Mouse (Mus musculus): ENCODE results near the gene Gm49405. TPM values are rescaled to one million over a fixed set of nuclear protein-coding genes. Genes with fewer than 3 reads are reported as not detected.
"Not testable (repeated sequence)": the region's sequence is repeated elsewhere in the genome, so short reads cannot be mapped to it uniquely, and the experiment has no call there.

The Gm49405 gene
- total RNA-seq (2017): 1.8 and 2.3 TPM in 2 replicates

GRCm38 (mm10) chr19:4000119-4000900, at the start of gene Gm49405, which contains the start of gene Nudt8:
TSS of gene Gm49405 (plus strand) at chr19:4000626.
TSS of gene Nudt8 (plus strand) at chr19:4000580.
- peak; percentile 85 to 91 for ATAC-seq (replicated peaks in 1 of 2; ENCODE audit: insufficient read depth in 1 of 2, low FRiP score in 2 of 2, low TSS enrichment in 1 of 2, low read depth in 1 of 2, poor library complexity in 2 of 2, severe bottlenecking in 2 of 2)

GRCm38 (mm10) chr19:3951461-3951860, 49.0 kb upstream of the Gm49405 start:
- no peak for ATAC-seq (replicated peaks in 1 of 2; ENCODE audit: insufficient read depth in 1 of 2, low FRiP score in 2 of 2, low TSS enrichment in 1 of 2, low read depth in 1 of 2, poor library complexity in 2 of 2, severe bottlenecking in 2 of 2)

- ATAC-seq (replicated peaks in 1 of 2; ENCODE audit: insufficient read depth in 1 of 2, low FRiP score in 2 of 2, low TSS enrichment in 1 of 2, low read depth in 1 of 2, poor library complexity in 2 of 2, severe bottlenecking in 2 of 2): no peak
Measured at GRCm38 (mm10) chr19:3952099-3952498, 48.3 kb upstream of the Gm49405 start.

GRCm38 (mm10) chr19:3955033-3955432, 45.4 kb upstream of the Gm49405 start:
- no peak for ATAC-seq (replicated peaks in 1 of 2; ENCODE audit: insufficient read depth in 1 of 2, low FRiP score in 2 of 2, low TSS enrichment in 1 of 2, low read depth in 1 of 2, poor library complexity in 2 of 2, severe bottlenecking in 2 of 2)

GRCm38 (mm10) chr19:3955804-3956203, 44.6 kb upstream of the Gm49405 start:
- ATAC-seq (replicated peaks in 1 of 2; ENCODE audit: insufficient read depth in 1 of 2, low FRiP score in 2 of 2, low TSS enrichment in 1 of 2, low read depth in 1 of 2, poor library complexity in 2 of 2, severe bottlenecking in 2 of 2): no peak

GRCm38 (mm10) chr19:3957296-3958036, 43.0 kb upstream of the Gm49405 start:
- ATAC-seq (replicated peaks in 1 of 2; ENCODE audit: insufficient read depth in 1 of 2, low FRiP score in 2 of 2, low TSS enrichment in 1 of 2, low read depth in 1 of 2, poor library complexity in 2 of 2, severe bottlenecking in 2 of 2): not testable (repeated sequence)

- ATAC-seq (replicated peaks in 1 of 2; ENCODE audit: insufficient read depth in 1 of 2, low FRiP score in 2 of 2, low TSS enrichment in 1 of 2, low read depth in 1 of 2, poor library complexity in 2 of 2, severe bottlenecking in 2 of 2): no peak
Measured at GRCm38 (mm10) chr19:3958470-3958869, 42.0 kb upstream of the Gm49405 start, which contains the start of gene Aldh3b3. TSS of gene Aldh3b3 (plus strand) at chr19:3958645.

- ATAC-seq (replicated peaks in 1 of 2; ENCODE audit: insufficient read depth in 1 of 2, low FRiP score in 2 of 2, low TSS enrichment in 1 of 2, low read depth in 1 of 2, poor library complexity in 2 of 2, severe bottlenecking in 2 of 2): no peak
Measured at GRCm38 (mm10) chr19:3959030-3959429, 41.4 kb upstream of the Gm49405 start.

- no peak for ATAC-seq (replicated peaks in 1 of 2; ENCODE audit: insufficient read depth in 1 of 2, low FRiP score in 2 of 2, low TSS enrichment in 1 of 2, low read depth in 1 of 2, poor library complexity in 2 of 2, severe bottlenecking in 2 of 2)
Measured at GRCm38 (mm10) chr19:3960211-3960610, 40.2 kb upstream of the Gm49405 start.

- ATAC-seq (replicated peaks in 1 of 2; ENCODE audit: insufficient read depth in 1 of 2, low FRiP score in 2 of 2, low TSS enrichment in 1 of 2, low read depth in 1 of 2, poor library complexity in 2 of 2, severe bottlenecking in 2 of 2): not testable (repeated sequence)
Measured at GRCm38 (mm10) chr19:3961805-3962204, 38.6 kb upstream of the Gm49405 start.

GRCm38 (mm10) chr19:3962469-3962868, 38.0 kb upstream of the Gm49405 start:
- ATAC-seq (replicated peaks in 1 of 2; ENCODE audit: insufficient read depth in 1 of 2, low FRiP score in 2 of 2, low TSS enrichment in 1 of 2, low read depth in 1 of 2, poor library complexity in 2 of 2, severe bottlenecking in 2 of 2): no peak

GRCm38 (mm10) chr19:3964030-3964429, 36.4 kb upstream of the Gm49405 start:
- ATAC-seq (replicated peaks in 1 of 2; ENCODE audit: insufficient read depth in 1 of 2, low FRiP score in 2 of 2, low TSS enrichment in 1 of 2, low read depth in 1 of 2, poor library complexity in 2 of 2, severe bottlenecking in 2 of 2): no peak; a peak in 1 of 4 replicates

GRCm38 (mm10) chr19:3966330-3967075, 33.9 kb upstream of the Gm49405 start:
- ATAC-seq (replicated peaks in 1 of 2; ENCODE audit: insufficient read depth in 1 of 2, low FRiP score in 2 of 2, low TSS enrichment in 1 of 2, low read depth in 1 of 2, poor library complexity in 2 of 2, severe bottlenecking in 2 of 2): no peak

- no peak; a peak in 1 of 4 replicates for ATAC-seq (replicated peaks in 1 of 2; ENCODE audit: insufficient read depth in 1 of 2, low FRiP score in 2 of 2, low TSS enrichment in 1 of 2, low read depth in 1 of 2, poor library complexity in 2 of 2, severe bottlenecking in 2 of 2)
Measured at GRCm38 (mm10) chr19:3967258-3967657, 33.2 kb upstream of the Gm49405 start.

- ATAC-seq (replicated peaks in 1 of 2; ENCODE audit: insufficient read depth in 1 of 2, low FRiP score in 2 of 2, low TSS enrichment in 1 of 2, low read depth in 1 of 2, poor library complexity in 2 of 2, severe bottlenecking in 2 of 2): no peak
Measured at GRCm38 (mm10) chr19:3972229-3972628, 28.2 kb upstream of the Gm49405 start, which contains the start of gene Aldh3b2. TSS of gene Aldh3b2 (plus strand) at chr19:3972328.

GRCm38 (mm10) chr19:3974608-3975007, 25.8 kb upstream of the Gm49405 start:
- not testable (repeated sequence) for ATAC-seq (replicated peaks in 1 of 2; ENCODE audit: insufficient read depth in 1 of 2, low FRiP score in 2 of 2, low TSS enrichment in 1 of 2, low read depth in 1 of 2, poor library complexity in 2 of 2, severe bottlenecking in 2 of 2)

- ATAC-seq (replicated peaks in 1 of 2; ENCODE audit: insufficient read depth in 1 of 2, low FRiP score in 2 of 2, low TSS enrichment in 1 of 2, low read depth in 1 of 2, poor library complexity in 2 of 2, severe bottlenecking in 2 of 2): no peak
Measured at GRCm38 (mm10) chr19:3975866-3976265, 24.6 kb upstream of the Gm49405 start.

GRCm38 (mm10) chr19:3980309-3980708, 20.1 kb upstream of the Gm49405 start:
- ATAC-seq (replicated peaks in 1 of 2; ENCODE audit: insufficient read depth in 1 of 2, low FRiP score in 2 of 2, low TSS enrichment in 1 of 2, low read depth in 1 of 2, poor library complexity in 2 of 2, severe bottlenecking in 2 of 2): peak; percentile 52 to 82
